Mouse (Mus musculus) limb, embryonic 14.5 days (tissue): ENCODE measurements at regions not wholly inside any gene's neighbourhood (a gene's known extent, or its start where the extent isn't known, plus 50 kb on each side); places are given as distances from the start of the nearest gene placed in this dataset.

Experiments
- ATAC-seq: fragments of 200-750 bp; cut with Nextera tagmentation; 2 replicates; pipeline ENCODE4 v1.8.0; 2017; ENCODE audit warnings: low read depth, moderate number of reproducible peaks, moderate TSS enrichment; ENCODE audit not compliant: low FRiP score
- DNase-seq: peaks from one replicate; pipeline ENCODE4 v3.0.0-alpha.2; 2015; ENCODE audit warnings: low spot score
- H3K27ac ChIP-seq: fragments of 300-500 bp; sonication (generic); replicated peaks from 2 replicates; pipeline ENCODE4 v1.5.1; 2014; ENCODE audit warnings: low read depth, mild to moderate bottlenecking, low read length, moderate library complexity, mixed read lengths
- H3K27me3 ChIP-seq: fragments of 300-500 bp; sonication (generic); 2 replicates; pipeline ENCODE4 v1.6.1; 2014; ENCODE audit warnings: low read length, mixed read lengths; ENCODE audit not compliant: control insufficient read depth, insufficient read depth
- H3K36me3 ChIP-seq: fragments of 300-500 bp; sonication (generic); 2 replicates; pipeline ENCODE4 v1.6.1; 2014; ENCODE audit warnings: mild to moderate bottlenecking, low read length, moderate library complexity, mixed read lengths; ENCODE audit not compliant: control insufficient read depth, insufficient read depth
- H3K4me1 ChIP-seq: fragments of 300-500 bp; sonication (generic); 2 replicates; pipeline ENCODE4 v1.6.1; 2014; ENCODE audit warnings: antibody characterized with exemption, low read length, mixed read lengths; ENCODE audit not compliant: control insufficient read depth, insufficient read depth
- H3K4me2 ChIP-seq: fragments of 300-500 bp; sonication (generic); replicated peaks from 2 replicates; pipeline ENCODE4 v1.6.1; 2014; ENCODE audit warnings: low read depth, mild to moderate bottlenecking, low read length, moderate library complexity; ENCODE audit not compliant: severe bottlenecking
- H3K4me3 ChIP-seq: fragments of 300-500 bp; sonication (generic); replicated peaks from 2 replicates; pipeline ENCODE4 v1.5.1; 2014; ENCODE audit warnings: low read length
- H3K9ac ChIP-seq: fragments of 300-500 bp; sonication (generic); 2 replicates; pipeline ENCODE4 v1.6.1; 2014; ENCODE audit warnings: mild to moderate bottlenecking, low read depth, low read length, moderate library complexity; ENCODE audit not compliant: severe bottlenecking
- H3K9me3 ChIP-seq: fragments of 300-500 bp; sonication (generic); 2 replicates; pipeline ENCODE4 v1.6.1; 2016; ENCODE audit warnings: low read length; ENCODE audit not compliant: control insufficient read depth
- POLR2A ChIP-seq: fragments of 200-500 bp; IDR thresholded peaks from 2 replicates; pipeline ENCODE4 v1.8.0; 2012; ENCODE audit warnings: inconsistent platforms, mild to moderate bottlenecking, moderate library complexity, borderline replicate concordance; ENCODE audit not compliant: insufficient read depth, insufficient read length; ENCODE audit errors: extremely low read depth
- WGBS: fragments of 180-500 bp; shearing (Covaris S2); extraction: QIAGEN DNeasy Blood & Tissue Kit; methylation state at CpG from one replicate; pipeline ENCODE4 v1.1.7; 2014; 5-methylcytosine and 5-hydroxymethylcytosine counted together

DNA sequence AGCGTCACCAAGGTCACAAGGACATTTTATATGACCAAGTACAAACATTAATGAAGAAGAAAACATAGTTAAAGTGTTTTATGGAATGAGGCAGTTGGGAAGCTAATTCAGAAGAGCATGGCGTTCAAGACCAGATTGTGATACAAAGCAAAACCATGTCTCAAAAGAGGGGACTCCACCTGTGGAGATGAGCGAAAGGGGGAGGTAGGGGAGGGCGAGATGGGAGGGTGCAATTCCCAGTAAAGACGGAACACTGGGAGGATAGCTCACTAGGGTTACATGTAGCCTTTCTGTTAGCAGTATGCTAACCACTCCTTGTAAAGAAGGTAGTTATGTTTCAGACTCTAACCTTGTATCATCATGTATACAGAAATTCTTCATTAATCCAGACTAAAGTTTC lies 55.1 kb upstream of the Pkhd1 start:
- no peak for ATAC-seq
- TF ChIP-seq POLR2A, result no peak
- WGBS, result 75% methylated on average over 5 of the region's 5 CpGs

DNA sequence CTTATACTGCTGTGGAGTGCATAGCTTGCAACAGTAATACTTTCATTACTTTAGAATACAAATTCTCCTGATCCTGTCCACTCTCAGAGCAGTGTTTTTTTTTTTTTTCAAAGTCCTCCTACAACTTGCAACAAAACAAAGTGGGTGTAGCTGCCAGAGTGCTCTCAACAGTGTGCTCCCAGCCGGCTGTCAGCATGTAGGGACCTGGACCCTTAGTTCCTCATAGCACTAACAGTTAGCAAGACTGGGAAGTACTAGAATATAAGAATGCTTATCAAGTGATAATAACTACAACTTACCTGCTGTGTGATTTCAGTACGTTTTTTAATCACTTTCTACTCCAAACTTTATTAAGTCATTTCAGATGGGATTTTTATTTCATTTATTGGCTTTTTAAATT lies 55.5 kb upstream of the Pkhd1 start:
- DNase-seq (no peak), ATAC-seq (no peak)
- H3K9ac ChIP-seq, result no peak overlapping the region
- no peaks in the 10 kb centered on the region for H3K4me1 ChIP-seq
- no peaks in the 10 kb centered on the region for H3K27me3 ChIP-seq
- TF ChIP-seq POLR2A, result no peak
- H3K27ac ChIP-seq, result no peak overlapping the region
- WGBS, result 50% methylated on average over 2 of the region's 2 CpGs
- no peaks in the 10 kb centered on the region for H3K36me3 ChIP-seq
- H3K9me3 ChIP-seq, result no peaks in the 10 kb centered on the region
- H3K4me2 ChIP-seq, result no peak overlapping the region
- no peak overlapping the region for H3K4me3 ChIP-seq

More for the DNA sequence above, 55.1 kb upstream of the Pkhd1 start:
- H3K36me3 ChIP-seq, result no peaks in the 10 kb centered on the region
- no peaks in the 10 kb centered on the region for H3K4me1 ChIP-seq
- no peaks in the 10 kb centered on the region for H3K9me3 ChIP-seq
- no peaks in the 10 kb centered on the region for H3K27me3 ChIP-seq
- no peak overlapping the region for H3K4me2 ChIP-seq
- no peak overlapping the region for H3K9ac ChIP-seq
- DNase-seq, result no peak
- 0 out of 2 replicates have a peak overlapping the region, but pooled peaks have one; percentile 9 for H3K4me3 ChIP-seq
- no peak overlapping the region for H3K27ac ChIP-seq

DNA sequence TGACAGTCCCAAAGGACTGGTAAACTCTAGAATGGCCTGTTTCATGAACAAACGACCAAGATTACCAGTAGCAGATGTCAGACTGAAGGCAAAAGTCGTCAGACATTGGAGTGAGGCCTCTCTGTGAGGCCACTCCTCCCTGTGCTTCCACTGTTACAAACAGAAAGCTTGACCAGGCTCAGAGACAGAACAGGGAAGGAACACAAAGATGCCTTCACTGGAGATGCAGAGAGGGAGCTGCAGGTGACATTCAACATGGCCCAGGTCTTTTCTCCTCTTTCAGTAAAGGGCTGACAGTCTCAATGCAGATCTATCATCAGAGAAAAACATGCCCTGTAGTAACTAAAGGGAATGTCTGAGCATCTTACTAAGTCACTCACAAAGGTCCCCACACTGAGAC lies 56.1 kb upstream of the Il17a start:
- WGBS, result 9% methylated on average over 2 of the region's 2 CpGs
- H3K4me2 ChIP-seq, result no peak overlapping the region
- H3K27me3 ChIP-seq, result no peaks in the 10 kb centered on the region
- H3K27ac ChIP-seq, result no peak overlapping the region
- no peaks in the 10 kb centered on the region for H3K4me1 ChIP-seq
- no peaks in the 10 kb centered on the region for H3K9me3 ChIP-seq
- no peak overlapping the region for H3K4me3 ChIP-seq
- DNase-seq (no peak), ATAC-seq (no peak)
- no peaks in the 10 kb centered on the region for H3K36me3 ChIP-seq
- no peak for TF ChIP-seq POLR2A
- H3K9ac ChIP-seq, result no peak overlapping the region

DNA sequence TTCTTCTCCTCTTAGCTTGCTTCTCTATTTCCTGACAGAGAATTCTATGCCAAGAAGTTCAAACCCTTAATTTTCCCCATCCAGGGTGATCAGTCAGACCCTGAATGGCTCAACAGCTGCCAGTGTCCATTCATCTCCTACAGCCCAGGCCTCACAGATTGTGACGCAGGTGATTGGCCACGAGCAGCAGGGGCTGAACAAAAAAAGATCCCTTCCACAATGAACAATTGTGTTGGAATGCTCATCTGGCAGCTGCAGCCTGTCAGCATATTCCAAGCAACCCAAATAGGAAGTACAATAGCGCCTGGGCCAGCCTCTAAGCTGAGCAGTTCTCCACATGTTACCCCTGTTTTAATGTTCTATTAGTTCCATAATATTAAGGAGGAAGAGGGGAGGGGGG lies 52.7 kb upstream of the Il17a start:
- TF ChIP-seq POLR2A, result no peak
- no peak overlapping the region for H3K4me3 ChIP-seq
- peak; percentile 50 for DNase-seq
- H3K4me1 ChIP-seq, result no peaks in the 10 kb centered on the region
- no peak overlapping the region for H3K27ac ChIP-seq
- H3K9me3 ChIP-seq, result no peaks in the 10 kb centered on the region
- 51% methylated on average over 3 of the region's 3 CpGs for WGBS
- H3K9ac ChIP-seq, result no peak overlapping the region
- no peaks in the 10 kb centered on the region for H3K36me3 ChIP-seq
- peak; percentile 73 for ATAC-seq
- H3K4me2 ChIP-seq, result no peak overlapping the region
- H3K27me3 ChIP-seq, result no peaks in the 10 kb centered on the region

DNA sequence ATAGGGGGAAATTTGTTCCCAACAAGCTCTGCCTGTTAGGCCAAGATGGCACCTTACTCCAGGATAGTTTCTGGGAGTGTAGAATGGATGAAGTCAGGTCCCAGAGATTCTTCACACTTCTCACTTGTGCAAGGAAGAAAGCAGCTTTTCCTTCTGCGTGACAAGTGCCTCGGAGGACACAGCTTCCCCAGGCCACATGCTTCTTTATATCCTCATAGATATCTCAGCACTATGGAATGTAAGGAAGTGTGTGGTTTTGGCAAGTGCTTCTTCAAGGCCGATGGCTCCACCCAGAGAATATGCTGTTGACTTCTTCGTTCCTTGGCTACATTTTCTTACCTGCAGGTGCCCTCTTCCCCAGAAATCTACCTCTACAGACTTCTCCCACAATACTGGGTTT lies 51.9 kb upstream of the Il17a start:
- no peaks in the 10 kb centered on the region for H3K27me3 ChIP-seq
- no peak overlapping the region for H3K4me2 ChIP-seq
- H3K9me3 ChIP-seq, result no peaks in the 10 kb centered on the region
- no peaks in the 10 kb centered on the region for H3K36me3 ChIP-seq
- DNase-seq (no peak), ATAC-seq (no peak)
- H3K4me1 ChIP-seq, result no peaks in the 10 kb centered on the region
- H3K27ac ChIP-seq, result no peak overlapping the region
- 95% methylated on average over 4 of the region's 4 CpGs for WGBS
- H3K4me3 ChIP-seq, result no peak overlapping the region
- TF ChIP-seq POLR2A, result no peak
- H3K9ac ChIP-seq, result no peak overlapping the region

DNA sequence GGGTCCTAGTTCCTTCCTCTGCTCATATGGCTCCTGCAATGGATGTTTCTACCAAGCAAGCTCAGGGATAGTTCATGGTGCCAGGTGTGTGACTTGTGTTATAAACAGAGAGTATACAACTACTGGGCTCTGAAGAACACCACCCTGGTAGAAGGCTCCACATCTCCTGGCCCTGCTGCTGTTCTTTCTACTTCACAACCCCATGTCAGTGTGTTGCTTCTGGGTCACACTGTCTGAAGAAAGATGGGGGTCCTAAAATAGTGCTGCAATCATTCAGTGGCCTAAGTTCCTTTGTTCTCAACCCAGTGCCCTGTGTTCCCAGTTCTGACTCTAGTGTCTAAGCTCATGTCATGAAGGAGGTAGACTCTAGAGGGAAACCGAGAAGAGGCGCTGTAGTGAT lies 51.4 kb upstream of the Il17a start:
- WGBS, result 91% methylated on average over 2 of the region's 2 CpGs
- Histone ChIP-seq H3K9me3 (no peaks in the 10 kb centered on the region), H3K9ac (no peak overlapping the region), H3K4me2 (no peak overlapping the region), H3K4me1 (no peaks in the 10 kb centered on the region), H3K36me3 (no peaks in the 10 kb centered on the region), H3K4me3 (no peak overlapping the region), H3K27me3 (no peaks in the 10 kb centered on the region), H3K27ac (no peak overlapping the region)
- DNase-seq (no peak), ATAC-seq (no peak)
- no peak for TF ChIP-seq POLR2A
